Mouse (Mus musculus): ENCODE measurements around the gene Pnn. TPM values are rescaled to one million over a fixed set of nuclear protein-coding genes. Genes with fewer than 3 reads are reported as not detected.

Gene Pnn
- polyA plus RNA-seq (2021; fragmentation: Nextera tagmentation), result 21.8 and 39.9 TPM in 2 replicates
- long read RNA-seq, experiment 1, transcript Pnn-201 (9 exons, 3,485 nt), result major isoform, 48 of 62 reads
- long read RNA-seq, experiment 1, partial matches to known transcripts, result 7 of 62 reads
- long read RNA-seq, experiment 1, other reads (novel, unspliced or antisense), result 7 of 62 reads
- long read RNA-seq, experiment 2, transcript Pnn-201 (9 exons, 3,485 nt), result major isoform, 95 of 109 reads
- long read RNA-seq, experiment 2, partial matches to known transcripts, result 1 of 109 reads
- long read RNA-seq, experiment 2, other reads (novel, unspliced or antisense), result 13 of 109 reads

GRCm38 (mm10) chr12:59066448-59067077, at the start of gene Pnn:
Pnn (plus strand) TSS chr12:59066884.

DNA sequence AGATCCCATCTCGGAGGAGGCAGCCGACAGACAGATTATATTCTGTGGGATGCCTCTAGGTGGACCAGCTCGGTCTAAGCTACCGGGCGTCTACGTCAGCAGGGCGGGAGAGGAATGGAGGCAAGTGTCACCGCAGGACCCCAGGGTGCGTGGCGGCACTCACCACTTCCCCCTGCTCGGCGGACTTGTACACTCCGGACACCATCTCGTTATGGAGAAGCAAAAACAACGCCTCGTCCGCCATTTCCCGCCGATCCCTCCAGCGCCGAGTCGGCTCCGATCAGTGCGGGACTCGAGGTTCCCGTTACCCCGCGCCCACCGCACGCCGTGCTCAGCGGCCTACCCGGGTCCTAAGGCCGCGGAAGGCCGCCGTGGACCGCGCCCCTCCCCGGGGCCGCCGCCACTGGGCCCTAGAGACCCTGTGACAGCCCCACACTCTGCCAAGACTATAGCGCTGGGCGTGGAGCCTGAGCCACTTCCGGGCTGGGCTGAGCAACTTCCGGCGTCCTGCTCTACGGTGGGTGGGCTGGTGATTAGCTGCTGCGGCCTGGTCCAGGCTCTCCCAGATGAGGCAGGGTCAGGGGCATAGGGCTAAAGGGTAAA, 5.6 kb upstream of the Pnn start, which contains the start of gene Trappc6b:
Gene Trappc6b, minus strand, starts transcription at position 480 of the 603 bp plus-strand sequence.

GRCm38 (mm10) chr12:59095104-59096025, 28.7 kb downstream of the Pnn start, which contains the start of gene Mia2:
Mia2 (plus strand) TSS chr12:59095799.

Other genes starting within 250 kb of the Pnn start
- gene Sec23a, start 54.9 kb upstream of the Pnn start, polyA plus RNA-seq (2021; fragmentation: Nextera tagmentation), result 60.2 and 66.3 TPM in 2 replicates
- gene Gemin2, start 53.5 kb upstream of the Pnn start, polyA plus RNA-seq (2021; fragmentation: Nextera tagmentation), result 8.2 and 9.0 TPM in 2 replicates
- gene Trappc6b, start 5.4 kb upstream of the Pnn start, polyA plus RNA-seq (2021; fragmentation: Nextera tagmentation), result 110 and 115 TPM in 2 replicates
- 9.0 and 10.2 TPM in 2 replicates for gene Mia2, start 28.9 kb downstream of the Pnn start, polyA plus RNA-seq (2021; fragmentation: Nextera tagmentation)
- gene Fbxo33, start 152.8 kb downstream of the Pnn start, polyA plus RNA-seq (2021; fragmentation: Nextera tagmentation), result 10.9 and 12.0 TPM in 2 replicates

Data from layer of hippocampus, adult 6 months (tissue).